Mouse (Mus musculus) embryonic facial prominence, embryonic 11.5 days (tissue): ENCODE data around the gene Trp53tg5. TPM values are rescaled to one million over a fixed set of nuclear protein-coding genes. Genes with fewer than 3 reads are reported as not detected.

Source experiments
- ATAC-seq: fragments of 200-750 bp; cut with Nextera tagmentation; replicated peaks from 2 replicates; pipeline ENCODE4 v1.8.0; 2017; ENCODE audit warnings: low read depth; ENCODE audit not compliant: insufficient number of reproducible peaks, low FRiP score, low TSS enrichment
- DNase-seq: peaks from one replicate; pipeline ENCODE4 v3.0.0-alpha.2; 2015; ENCODE audit warnings: low spot score
- H3K27ac ChIP-seq: fragments of 300-500 bp; sonication (generic); replicated peaks from 2 replicates; pipeline ENCODE4 v1.5.1; 2014; ENCODE audit warnings: mild to moderate bottlenecking, low read depth, low read length, control low read depth
- H3K27me3 ChIP-seq: fragments of 300-500 bp; sonication (generic); 2 replicates; pipeline ENCODE4 v1.6.1; 2014; ENCODE audit warnings: mild to moderate bottlenecking, low read length, moderate library complexity, mixed read lengths; ENCODE audit not compliant: control insufficient read depth, insufficient read depth
- H3K36me3 ChIP-seq: fragments of 300-500 bp; sonication (generic); replicated peaks from 2 replicates; pipeline ENCODE4 v1.6.1; 2014; ENCODE audit warnings: low read depth, mild to moderate bottlenecking, low read length, moderate library complexity, mixed read lengths; ENCODE audit not compliant: control insufficient read depth, insufficient read depth
- H3K4me1 ChIP-seq: fragments of 300-500 bp; sonication (generic); 2 replicates; pipeline ENCODE4 v1.6.1; 2014; ENCODE audit warnings: low read length, mixed read lengths; ENCODE audit not compliant: control insufficient read depth, insufficient read depth
- H3K4me2 ChIP-seq: fragments of 300-500 bp; sonication (generic); 2 replicates; pipeline ENCODE4 v1.6.1; 2014; ENCODE audit warnings: low read depth, mild to moderate bottlenecking, control low read depth, low read length, moderate library complexity
- H3K4me3 ChIP-seq: fragments of 300-500 bp; sonication (generic); 2 replicates; pipeline ENCODE4 v1.5.1; 2014; ENCODE audit warnings: low read depth, low read length, control low read depth
- H3K9ac ChIP-seq: fragments of 300-500 bp; sonication (generic); replicated peaks from 2 replicates; pipeline ENCODE4 v1.6.1; 2014; ENCODE audit warnings: mild to moderate bottlenecking, control low read depth, low read length
- H3K9me3 ChIP-seq: fragments of 300-500 bp; sonication (generic); replicated peaks from 2 replicates; pipeline ENCODE4 v1.6.1; 2016; ENCODE audit warnings: mild to moderate bottlenecking, low read length, inconsistent platforms, mixed read lengths; ENCODE audit not compliant: control insufficient read depth
- WGBS: fragments of 180-500 bp; shearing (Covaris S2); extraction: QIAGEN DNeasy Blood & Tissue Kit; methylation state at CpG from one replicate; pipeline ENCODE4 v1.1.7; 2014; 5-methylcytosine and 5-hydroxymethylcytosine counted together
- polyA plus RNA-seq: library from polyadenylated mRNA; unstranded; fragments of >200 nt; fragmentation: Nextera tagmentation; extraction: Ambion mirVana; gene quantifications from 2 replicates; pipeline ENCODE4 v1.2.1, GENCODE M21; 2014

The Trp53tg5 gene
- polyA plus RNA-seq, 1 experiment from 2014 or later: not detected

DNA sequence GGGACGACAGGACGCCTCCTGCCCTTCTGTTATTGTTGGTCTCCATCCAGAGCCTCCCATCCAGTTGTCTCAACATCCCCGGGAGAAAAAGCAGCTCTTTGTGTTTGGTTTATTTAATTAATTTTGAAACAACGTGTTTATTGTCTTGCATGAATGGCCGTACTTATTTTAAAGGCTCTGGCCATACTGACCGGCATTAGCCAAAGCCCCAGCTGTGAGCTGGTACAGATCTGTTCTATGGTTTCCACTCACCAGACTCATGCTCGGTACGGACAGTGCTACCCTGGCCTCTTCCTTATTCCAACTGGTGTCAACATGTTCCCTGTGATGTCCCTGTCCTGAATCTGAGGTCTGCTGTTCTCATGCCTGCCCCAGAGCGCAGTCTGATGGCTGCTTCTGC is 42.4 kb upstream of the Trp53tg5 start:
- no peak overlapping the region for H3K9ac ChIP-seq
- no peak overlapping the region for H3K27ac ChIP-seq
- H3K4me3 ChIP-seq: no peak overlapping the region
- no peaks in the 10 kb centered on the region for H3K36me3 ChIP-seq
- WGBS: 74% methylated on average over 9 of the region's 9 CpGs
- ATAC-seq (no peak), DNase-seq (no peak)
- H3K27me3 ChIP-seq: no peaks in the 10 kb centered on the region
- H3K4me2 ChIP-seq: no peak overlapping the region
- H3K9me3 ChIP-seq: no peaks in the 10 kb centered on the region
- H3K4me1 ChIP-seq: no peaks in the 10 kb centered on the region

DNA sequence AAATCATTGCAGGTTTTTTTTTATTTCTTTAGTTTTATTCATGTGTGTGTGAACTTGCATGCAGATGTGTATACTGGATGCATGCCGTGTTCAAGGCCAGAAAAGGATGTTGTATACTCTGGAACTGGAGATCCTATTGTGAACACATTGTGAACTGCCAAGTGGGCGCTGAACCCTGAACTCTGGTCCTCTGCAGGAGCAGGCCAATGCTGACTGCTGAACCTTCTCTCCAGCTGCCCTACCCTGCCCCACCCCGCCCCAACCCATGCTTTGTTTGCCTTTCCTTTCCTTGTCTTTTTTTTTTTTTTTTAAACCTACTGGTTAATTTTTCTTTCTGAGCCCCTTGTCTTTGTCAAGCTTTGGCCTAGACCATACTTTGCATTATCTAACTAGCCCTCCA is 41.4 kb upstream of the Trp53tg5 start:
- no peaks in the 10 kb centered on the region for H3K27me3 ChIP-seq
- H3K4me3 ChIP-seq: no peak overlapping the region
- H3K36me3 ChIP-seq: no peaks in the 10 kb centered on the region; the same call in 1 of the 2 replicates
- H3K27ac ChIP-seq: no peak overlapping the region
- WGBS: 91% methylated on average over 3 of the region's 3 CpGs
- no peaks in the 10 kb centered on the region for H3K4me1 ChIP-seq
- ATAC-seq (no peak), DNase-seq (no peak)
- no peak overlapping the region for H3K4me2 ChIP-seq
- no peaks in the 10 kb centered on the region for H3K9me3 ChIP-seq
- H3K9ac ChIP-seq: no peak overlapping the region

DNA sequence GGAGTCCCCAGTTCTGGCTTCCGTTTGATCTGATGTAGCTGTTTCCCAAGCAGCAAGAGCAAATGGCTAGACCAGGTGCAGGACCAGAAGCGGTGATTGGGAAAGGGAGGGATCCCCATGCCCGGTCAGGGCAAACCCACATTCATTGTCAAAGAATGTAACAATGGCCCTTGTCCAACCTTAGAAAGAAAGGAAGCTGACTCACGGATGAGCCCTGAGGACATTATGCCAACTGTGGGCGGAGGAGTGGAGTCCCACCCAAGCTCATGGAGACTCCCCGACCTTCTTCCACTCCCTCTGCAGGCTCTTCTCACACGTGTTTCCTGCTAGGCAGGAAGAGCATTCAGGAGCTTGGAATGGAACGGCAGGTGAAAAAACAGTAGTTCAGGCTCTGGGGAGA is 39.9 kb upstream of the Trp53tg5 start:
- no peak overlapping the region for H3K9ac ChIP-seq
- no peaks in the 10 kb centered on the region for H3K4me1 ChIP-seq
- H3K27me3 ChIP-seq: no peaks in the 10 kb centered on the region
- no peaks in the 10 kb centered on the region; the same call in 1 of the 2 replicates for H3K36me3 ChIP-seq
- WGBS: 68% methylated on average over 8 of the region's 8 CpGs
- no peak overlapping the region for H3K27ac ChIP-seq
- ATAC-seq (no peak), DNase-seq (no peak)
- no peaks in the 10 kb centered on the region for H3K9me3 ChIP-seq
- H3K4me2 ChIP-seq: no peak overlapping the region
- H3K4me3 ChIP-seq: no peak overlapping the region

DNA sequence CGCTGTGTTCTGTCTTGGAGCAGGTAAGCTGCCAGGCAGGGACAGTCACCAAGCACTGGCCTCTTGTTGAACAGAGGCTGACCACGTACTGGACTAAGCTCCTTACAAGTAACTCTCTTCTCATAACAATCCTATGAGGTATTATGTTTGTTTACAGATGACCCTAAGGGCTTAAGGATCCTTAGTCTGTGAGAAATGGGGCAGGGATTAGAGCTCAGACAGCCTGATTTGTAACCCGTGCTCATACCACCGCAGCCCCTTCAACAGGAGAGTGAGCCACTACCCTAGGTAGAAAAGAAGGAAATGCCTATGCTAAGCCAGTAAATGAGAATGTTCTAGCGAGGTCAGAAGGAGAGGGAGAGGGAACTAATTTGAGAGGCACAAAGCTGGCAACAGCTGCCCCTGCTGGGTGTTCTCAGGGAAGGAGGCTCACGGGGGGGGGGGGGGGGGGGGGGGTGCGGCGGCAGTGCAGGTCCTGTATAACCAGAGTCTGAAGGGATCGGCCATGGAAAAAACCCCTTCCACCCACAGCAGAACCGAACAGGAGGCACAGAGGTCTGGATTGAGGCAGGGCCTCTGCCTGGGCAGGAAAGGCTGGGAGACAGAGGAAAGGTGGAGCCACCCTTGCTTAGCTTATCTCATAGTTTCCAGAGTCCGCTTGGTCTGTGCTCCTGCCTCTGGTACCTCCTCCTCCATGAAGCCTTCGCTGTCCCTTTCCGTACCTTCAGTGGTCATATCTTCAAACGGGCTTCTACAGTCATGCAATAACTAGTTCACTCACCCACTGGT is 38.8 kb upstream of the Trp53tg5 start:
- H3K36me3 ChIP-seq: no peaks in the 10 kb centered on the region; the same call in 1 of the 2 replicates
- H3K4me3 ChIP-seq: no peak overlapping the region
- no peak overlapping the region for H3K9ac ChIP-seq
- ATAC-seq (no peak), DNase-seq (no peak)
- H3K9me3 ChIP-seq: no peaks in the 10 kb centered on the region
- no peak overlapping the region for H3K4me2 ChIP-seq
- H3K27ac ChIP-seq: no peak overlapping the region
- no peaks in the 10 kb centered on the region for H3K27me3 ChIP-seq
- no peaks in the 10 kb centered on the region for H3K4me1 ChIP-seq
- 67% methylated on average over 13 of the region's 14 CpGs for WGBS

DNA sequence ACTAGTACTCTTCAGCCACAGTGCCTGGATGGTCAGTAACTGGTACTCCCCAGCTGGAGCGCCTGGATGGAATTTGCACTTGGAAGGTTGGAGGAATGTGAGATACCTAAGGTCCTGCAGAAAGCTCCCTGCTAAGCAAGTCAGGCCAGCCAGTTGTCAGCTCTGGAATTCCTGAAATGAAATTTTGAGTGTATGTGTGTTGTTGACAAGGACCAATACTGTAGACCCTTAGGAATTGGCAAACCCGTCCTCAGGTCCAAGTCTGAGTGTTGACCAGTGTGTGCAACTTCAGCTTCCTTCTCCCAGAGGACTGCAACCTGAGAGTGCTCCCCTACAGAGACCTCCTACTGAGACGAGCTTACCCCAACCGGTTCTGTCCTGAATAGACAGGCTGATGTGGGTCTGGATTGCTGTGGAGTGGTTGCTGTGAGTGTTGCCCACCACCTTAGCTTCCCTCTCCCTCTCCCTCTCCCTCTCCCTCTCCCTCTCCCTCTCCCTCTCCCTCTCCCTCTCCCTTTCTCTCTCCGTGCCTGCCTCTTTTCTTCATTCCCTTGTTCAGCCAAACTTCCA is 37.2 kb upstream of the Trp53tg5 start:
- no peaks in the 10 kb centered on the region for H3K4me1 ChIP-seq
- no peak overlapping the region for H3K4me2 ChIP-seq
- H3K4me3 ChIP-seq: no peak overlapping the region
- no peaks in the 10 kb centered on the region; the same call in 1 of the 2 replicates for H3K36me3 ChIP-seq
- WGBS: 41% methylated on average over 4 of the region's 5 CpGs
- no peak overlapping the region for H3K9ac ChIP-seq
- H3K27me3 ChIP-seq: no peaks in the 10 kb centered on the region
- no peaks in the 10 kb centered on the region for H3K9me3 ChIP-seq
- ATAC-seq (no peak), DNase-seq (no peak)
- no peak overlapping the region for H3K27ac ChIP-seq

DNA sequence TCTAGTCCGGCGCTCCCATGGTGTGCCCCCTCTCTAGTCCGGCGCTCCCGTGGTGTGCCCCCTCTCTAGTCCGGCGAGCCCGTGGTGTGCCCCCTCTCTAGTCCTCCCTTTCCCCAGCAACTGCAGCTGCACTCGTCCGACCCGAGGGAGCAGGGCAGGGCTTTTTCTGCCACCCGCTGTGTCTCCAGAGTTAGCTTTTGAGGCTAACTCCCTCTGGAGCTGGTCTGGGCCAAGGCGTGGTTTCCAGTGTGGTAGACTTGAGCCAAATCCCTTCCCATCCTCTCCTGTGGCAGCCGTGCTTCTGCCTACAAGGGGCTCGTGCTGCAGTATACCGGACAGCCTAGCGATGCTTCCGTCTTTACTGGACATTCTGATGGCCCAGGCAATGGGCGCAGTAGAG is 34.3 kb upstream of the Trp53tg5 start:
- Histone ChIP-seq H3K4me1 (no peaks in the 10 kb centered on the region), H3K4me3 (no peak overlapping the region), H3K36me3 (peaks cover 5% of the 10 kb centered on the region), H3K27ac (no peak overlapping the region), H3K9me3 (no peaks in the 10 kb centered on the region), H3K4me2 (no peak overlapping the region), H3K27me3 (no peaks in the 10 kb centered on the region), H3K9ac (no peak overlapping the region)
- 87% methylated on average over 19 of the region's 19 CpGs for WGBS
- ATAC-seq (no peak), DNase-seq (no peak)

DNA sequence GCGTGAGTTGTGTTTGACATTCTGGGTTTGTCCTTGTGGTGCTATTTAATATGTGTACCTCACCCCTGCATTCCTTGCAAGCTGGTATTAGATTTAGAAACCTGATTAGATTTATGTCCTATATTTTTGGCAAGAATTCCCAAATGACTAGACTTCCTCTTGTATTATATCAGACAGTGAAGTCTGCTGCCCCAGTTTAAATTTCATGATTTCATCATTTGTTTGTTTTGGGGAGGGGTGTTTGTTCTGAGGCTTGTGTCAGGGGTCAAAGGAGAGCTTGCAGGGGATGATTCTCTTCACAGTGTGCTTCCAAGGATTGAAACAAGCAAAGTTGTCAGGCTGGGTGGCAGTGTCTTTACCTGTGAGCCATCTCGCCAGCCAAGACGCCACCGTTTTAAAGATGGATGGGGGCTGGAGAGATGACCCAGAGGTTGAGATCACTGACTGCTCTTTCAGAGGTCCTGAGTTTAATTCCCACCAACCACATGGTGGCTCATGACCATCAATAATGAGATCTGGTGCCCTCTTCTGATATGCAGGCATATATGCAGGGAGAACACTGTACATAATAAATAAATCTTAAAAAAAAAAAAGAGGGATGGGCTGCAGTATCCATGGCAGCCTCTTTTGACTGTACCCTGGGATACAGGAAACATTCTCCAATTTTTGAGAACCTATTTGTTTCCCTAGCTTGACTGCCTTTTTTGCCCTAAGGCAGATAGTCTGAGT is 32.3 kb upstream of the Trp53tg5 start:
- Histone ChIP-seq H3K4me3 (no peak overlapping the region), H3K27ac (no peak overlapping the region), H3K9me3 (no peaks in the 10 kb centered on the region), H3K36me3 (peaks cover 5% of the 10 kb centered on the region), H3K27me3 (no peaks in the 10 kb centered on the region), H3K4me2 (no peak overlapping the region), H3K4me1 (no peaks in the 10 kb centered on the region), H3K9ac (no peak overlapping the region)
- DNase-seq: no peak
- no peak for ATAC-seq
- WGBS: 90% methylated on average over 4 of the region's 4 CpGs

DNA sequence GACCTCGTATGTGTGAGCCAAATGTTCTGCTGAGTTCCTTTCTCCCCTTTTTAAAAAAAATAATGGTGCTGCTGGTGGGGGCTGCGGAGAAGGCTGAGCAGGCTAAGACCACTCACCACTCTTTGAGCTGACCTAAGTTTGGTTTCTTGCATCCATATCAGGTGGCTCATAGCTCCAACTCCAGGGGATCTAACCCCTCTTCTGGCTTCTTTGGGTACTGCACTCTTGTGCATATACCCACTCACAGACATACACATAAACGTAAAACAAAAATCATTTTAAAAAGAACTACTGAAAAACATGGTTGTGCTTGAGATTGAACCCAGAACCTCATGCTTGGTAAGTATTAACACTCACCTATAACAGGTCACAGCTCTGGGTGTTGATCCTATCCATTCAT is 31.4 kb upstream of the Trp53tg5 start:
- WGBS: 96% methylated on average over 3 of the region's 3 CpGs
- ATAC-seq (no peak), DNase-seq (no peak)
- no peak overlapping the region for H3K4me3 ChIP-seq
- H3K4me2 ChIP-seq: no peak overlapping the region
- no peaks in the 10 kb centered on the region for H3K4me1 ChIP-seq
- H3K27ac ChIP-seq: no peak overlapping the region
- no peaks in the 10 kb centered on the region for H3K27me3 ChIP-seq
- H3K36me3 ChIP-seq: peaks cover 5% of the 10 kb centered on the region
- no peaks in the 10 kb centered on the region for H3K9me3 ChIP-seq
- H3K9ac ChIP-seq: no peak overlapping the region
